Mouse (Mus musculus) adipocyte (in vitro differentiated cells): ENCODE results near the gene Olfr628.
"Not testable (repeated sequence)": the region's sequence is repeated elsewhere in the genome, so short reads cannot be mapped to it uniquely, and the experiment has no call there.

Experiments used
- DNase-seq: peaks from one replicate; pipeline ENCODE4 v3.0.0-alpha.2; 2016; ENCODE audit warnings: low spot score

Gene Olfr628

DNA sequence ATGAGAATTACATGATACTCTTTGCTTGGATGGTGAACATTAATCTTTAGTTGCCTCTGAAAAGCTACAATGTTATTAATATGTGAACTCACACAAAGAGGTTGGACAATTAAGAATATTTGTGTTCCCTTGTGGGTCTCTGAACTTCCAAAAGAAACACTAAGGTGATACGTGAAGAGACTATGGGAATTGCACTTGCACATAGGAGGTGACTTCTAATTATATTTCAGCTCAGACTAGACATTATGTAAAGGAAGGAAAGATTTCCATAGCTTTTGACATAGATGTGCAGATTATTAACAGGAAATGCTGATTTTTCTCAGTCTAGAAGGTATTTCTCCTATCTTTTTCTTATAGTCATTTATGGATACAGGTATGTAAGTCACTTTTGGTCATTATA is at the start of gene Olfr628:
Olfr628 (plus strand) TSS at position 301 of the 400 bp plus-strand sequence.
- DNase-seq = no peak

DNA sequence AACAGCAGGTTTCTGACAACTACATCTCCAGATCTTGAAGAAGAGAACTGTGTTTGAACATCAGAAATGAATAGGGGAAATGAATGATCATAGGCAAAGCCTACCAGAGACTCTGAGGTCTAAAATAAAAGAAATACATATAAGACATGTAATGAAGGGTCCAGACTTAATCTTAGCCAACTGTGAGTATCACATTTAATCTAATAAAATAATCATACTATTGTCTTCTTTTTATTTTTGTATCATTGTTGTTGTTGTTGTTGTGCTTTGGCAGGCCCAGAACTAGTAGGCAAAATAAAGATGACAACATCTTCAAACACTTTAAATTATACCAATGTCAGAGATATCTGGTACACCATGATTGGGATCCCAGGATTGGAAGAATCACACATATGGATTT is 47.8 kb upstream of the Olfr628 start, which contains the start of gene Olfr625-ps1:
Olfr625-ps1 (plus strand) TSS at position 301 of the 400 bp plus-strand sequence.
- DNase-seq = no peak

GRCm38 (mm10) chr7:103699469-103699868 is 30.7 kb upstream of the Olfr628 start:
- DNase-seq = no peak

- no peak for DNase-seq
Measured at GRCm38 (mm10) chr7:103712024-103712423, 18.1 kb upstream of the Olfr628 start.

DNA sequence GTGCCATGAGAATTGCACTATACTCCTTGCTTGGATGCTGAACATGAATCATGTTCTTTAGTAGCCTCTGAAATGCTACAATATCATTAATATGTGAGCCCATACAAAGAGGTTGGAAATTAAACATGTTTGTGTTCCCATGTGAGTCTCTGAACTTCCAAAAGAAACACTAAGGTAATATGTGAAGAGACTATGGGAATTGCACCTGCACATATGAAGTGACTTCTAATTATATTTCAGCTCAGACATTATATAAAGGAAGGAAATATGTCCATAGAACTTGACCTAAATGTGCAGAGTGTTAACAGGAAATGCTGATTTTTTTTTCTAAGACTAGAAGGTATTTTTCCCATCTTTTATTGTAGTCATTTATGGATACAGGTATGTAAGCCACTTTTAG is 15.8 kb upstream of the Olfr628 start, which contains the start of gene Olfr243:
Olfr243 (plus strand) TSS at position 301 of the 400 bp plus-strand sequence.
- no peak for DNase-seq

GRCm38 (mm10) chr7:103716398-103716797 is 13.8 kb upstream of the Olfr628 start:
- DNase-seq = not testable (repeated sequence)

DNA sequence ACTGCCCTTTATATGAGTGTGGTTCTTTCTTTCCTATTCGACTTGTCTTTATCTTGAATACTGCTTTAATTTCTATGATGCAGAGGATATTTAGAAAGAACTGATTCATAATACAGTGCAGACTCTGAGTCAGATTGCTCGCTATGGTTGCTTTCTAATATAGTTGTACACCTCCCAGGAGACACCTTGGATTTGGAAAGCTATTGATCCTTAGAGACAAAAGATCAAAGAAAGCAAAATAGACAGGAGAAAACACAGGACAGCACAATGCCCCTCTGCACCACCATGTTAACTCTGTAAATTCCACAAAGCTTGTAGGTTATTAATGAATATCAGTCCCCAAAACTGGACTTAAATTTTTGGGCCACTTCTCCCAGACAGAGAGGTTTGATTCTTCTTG is 14.7 kb downstream of the Olfr628 start, which contains the start of gene Olfr629:
Olfr629 (minus strand) TSS at position 101 of the 400 bp plus-strand sequence.
- no peak for DNase-seq

DNA sequence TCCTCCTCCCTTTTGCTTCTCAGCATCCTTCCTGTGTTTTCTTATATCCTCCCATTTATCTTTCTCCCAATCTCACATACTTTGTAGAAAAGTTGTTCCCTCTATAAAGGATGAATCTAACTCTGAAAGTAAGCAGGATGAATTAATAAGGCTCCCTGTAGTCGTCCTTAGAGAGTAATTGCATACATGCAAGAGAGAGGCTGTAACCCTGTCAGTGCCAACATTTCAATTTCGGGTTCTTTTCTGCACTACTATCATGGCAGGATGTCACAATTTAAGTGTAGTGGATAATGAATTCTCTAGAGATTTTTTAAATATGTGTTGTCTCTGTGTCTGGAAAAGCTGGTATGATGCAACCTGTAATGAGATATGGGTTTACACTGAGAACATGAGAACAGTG is 27.1 kb downstream of the Olfr628 start, which contains the start of gene Olfr630:
Olfr630 (minus strand) TSS at position 101 of the 400 bp plus-strand sequence.
- DNase-seq = no peak

GRCm38 (mm10) chr7:103762212-103762611 is 32.0 kb downstream of the Olfr628 start:
- not testable (repeated sequence) for DNase-seq

DNA sequence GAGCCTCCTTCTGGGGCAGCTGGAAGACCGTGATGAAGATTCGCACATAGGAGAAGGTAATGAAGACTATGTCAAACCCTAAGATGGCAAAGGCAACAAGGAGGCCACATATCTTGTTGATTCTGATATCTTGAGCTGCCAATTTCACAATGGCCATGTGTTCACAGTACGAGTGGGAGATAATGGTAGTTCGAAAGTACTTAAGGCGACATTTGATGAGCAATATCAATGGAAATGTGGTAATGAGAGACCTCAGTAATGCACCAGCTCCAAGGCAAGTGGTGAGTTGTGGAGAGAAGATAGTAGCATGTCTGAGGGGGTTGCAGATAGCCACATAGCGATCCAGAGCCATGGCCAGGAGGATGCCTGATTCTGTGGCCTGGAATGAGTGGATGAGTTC is 37.5 kb downstream of the Olfr628 start:
- not testable (repeated sequence) for DNase-seq

- no peak for DNase-seq
Measured at GRCm38 (mm10) chr7:103771494-103771893, 41.3 kb downstream of the Olfr628 start, which contains the start of gene Olfr69. TSS of gene Olfr69 (minus strand) at chr7:103771594.

- not testable (repeated sequence) for DNase-seq
Measured at GRCm38 (mm10) chr7:103777652-103778051, 47.5 kb downstream of the Olfr628 start.

GRCm38 (mm10) chr7:103779598-103779997 is 49.4 kb downstream of the Olfr628 start, which contains the start of gene Olfr68:
TSS of gene Olfr68 (minus strand) at chr7:103779698.
- DNase-seq = no peak
